Mouse (Mus musculus): Measurements from ENCODE around the gene Hist2h2bb. TPM values are rescaled to one million over a fixed set of nuclear protein-coding genes. Genes with fewer than 3 reads are reported as not detected.
"Not testable (repeated sequence)": the region's sequence is repeated elsewhere in the genome, so short reads cannot be mapped to it uniquely, and the experiment has no call there.

The Hist2h2bb gene
- 100 to 1,000 TPM; 371 to 420 TPM for total RNA-seq (2021)
- long read RNA-seq, experiment 1, result 0 reads
- long read RNA-seq, experiment 2, result 0 reads

- peak; percentile 68 for DNase-seq
Measured at GRCm38 (mm10) chr3:96269511-96270474, at the start of gene Hist2h2bb. TSS of gene Hist2h2bb (plus strand) at chr3:96269752.

DNA sequence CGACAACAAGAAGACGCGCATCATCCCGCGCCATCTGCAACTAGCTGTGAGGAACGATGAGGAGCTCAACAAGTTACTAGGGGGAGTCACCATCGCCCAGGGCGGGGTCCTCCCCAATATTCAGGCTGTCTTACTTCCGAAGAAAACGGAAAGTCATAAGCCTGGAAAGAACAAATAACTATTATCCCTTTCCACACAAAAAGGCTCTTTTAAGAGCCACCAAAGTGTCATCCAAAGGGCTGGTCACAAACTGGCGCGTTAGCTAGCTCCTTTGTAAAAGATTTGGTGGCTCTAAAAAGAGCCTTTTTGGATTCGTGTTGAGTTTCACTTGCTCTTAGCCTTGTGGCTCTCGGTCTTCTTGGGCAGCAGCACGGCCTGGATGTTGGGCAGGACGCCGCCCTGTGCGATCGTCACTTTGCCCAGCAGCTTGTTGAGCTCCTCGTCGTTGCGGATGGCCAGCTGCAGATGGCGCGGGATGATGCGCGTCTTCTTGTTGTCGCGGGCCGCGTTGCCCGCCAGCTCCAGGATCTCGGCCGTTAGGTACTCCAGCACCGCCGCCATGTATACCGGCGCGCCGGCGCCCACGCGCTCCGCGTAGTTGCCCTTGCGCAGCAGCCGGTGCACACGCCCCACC lies 49.3 kb upstream of the Hist2h2bb start:
- DNase-seq, result not testable (repeated sequence)

DNA sequence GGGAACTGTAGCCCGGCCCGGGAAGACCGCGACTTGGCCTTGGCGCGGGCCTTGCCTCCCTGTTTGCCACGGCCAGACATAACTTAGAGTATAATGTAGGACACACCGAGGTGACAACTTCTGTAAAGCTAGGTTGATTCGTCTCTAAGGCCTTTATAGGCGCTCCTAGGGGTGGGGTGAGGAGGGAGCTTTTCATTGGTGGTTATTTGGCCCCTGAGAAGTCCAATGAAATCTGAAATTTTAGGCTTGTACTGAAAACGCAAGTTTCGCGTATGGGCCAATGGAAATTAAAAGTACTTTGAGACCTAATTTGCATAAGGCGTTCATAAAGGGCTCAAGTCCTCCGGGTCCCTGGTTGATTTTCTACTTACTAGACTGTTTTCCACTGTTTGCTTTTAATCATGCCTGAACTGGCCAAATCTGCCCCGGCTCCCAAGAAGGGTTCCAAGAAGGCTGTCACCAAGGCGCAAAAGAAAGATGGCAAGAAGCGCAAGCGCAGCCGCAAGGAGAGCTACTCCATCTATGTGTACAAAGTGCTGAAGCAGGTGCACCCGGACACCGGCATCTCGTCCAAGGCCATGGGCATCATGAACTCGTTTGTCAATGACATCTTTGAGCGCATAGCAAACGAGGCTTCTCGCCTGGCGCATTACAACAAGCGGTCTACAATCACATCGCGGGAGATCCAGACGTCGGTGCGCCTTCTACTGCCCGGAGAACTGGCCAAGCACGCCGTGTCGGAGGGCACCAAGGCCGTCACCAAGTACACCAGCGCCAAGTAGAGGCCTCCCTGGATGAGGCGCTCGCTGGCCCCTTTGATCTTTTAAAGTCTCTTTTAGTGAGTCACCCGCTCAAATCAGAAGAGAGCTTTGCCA lies 48.5 kb upstream of the Hist2h2bb start, which contains the start of the genes Hist2h2ac and Hist2h2be:
Gene Hist2h2ac (minus strand): TSS at position 116 of the 875 bp plus-strand sequence.
Gene Hist2h2be (plus strand): TSS at position 355 of the 875 bp plus-strand sequence.
- DNase-seq, result peak; percentile 48

DNA sequence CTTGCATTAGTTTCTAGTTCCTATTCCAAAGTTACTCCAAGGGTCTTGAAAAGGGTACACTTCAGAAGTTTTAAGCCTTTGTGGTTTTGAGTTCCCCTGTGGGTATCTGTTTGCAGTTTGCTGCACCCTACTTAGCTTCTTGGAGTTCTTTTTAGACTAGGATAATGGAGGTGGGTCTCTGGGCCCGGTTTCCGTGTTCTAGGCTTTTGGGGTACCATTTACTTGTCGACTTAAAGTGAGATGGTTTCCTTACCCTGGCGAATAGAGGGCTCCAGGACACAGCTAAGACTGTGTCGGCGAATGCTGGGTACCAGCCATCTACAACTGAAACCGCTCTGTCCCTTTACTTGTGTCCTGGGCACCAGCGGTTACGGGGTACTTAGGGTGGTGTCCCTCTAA lies 47.9 kb upstream of the Hist2h2bb start:
- no peak for DNase-seq

- no peak for DNase-seq
Measured at GRCm38 (mm10) chr3:96222774-96223173, 46.8 kb upstream of the Hist2h2bb start.

DNA sequence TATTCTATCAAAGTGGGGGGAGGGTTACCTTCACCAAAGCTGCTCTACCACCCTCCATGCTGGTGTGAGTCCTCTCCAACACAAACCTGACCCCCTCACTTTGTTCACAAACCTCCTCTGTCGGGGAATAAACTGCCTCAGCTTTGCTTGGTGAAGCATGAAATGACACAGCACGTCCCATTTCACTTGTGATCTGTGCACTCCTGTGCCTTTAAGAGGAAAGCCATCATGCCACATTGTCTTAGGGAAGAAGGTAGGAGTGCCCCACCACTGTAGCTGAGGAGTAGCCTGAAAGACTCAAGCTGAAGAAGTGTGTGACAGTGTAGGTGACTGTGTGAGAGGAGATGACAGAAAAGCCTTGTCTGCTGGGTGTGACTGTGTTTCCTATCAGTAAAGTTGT lies 44.1 kb upstream of the Hist2h2bb start:
- DNase-seq, result no peak

DNA sequence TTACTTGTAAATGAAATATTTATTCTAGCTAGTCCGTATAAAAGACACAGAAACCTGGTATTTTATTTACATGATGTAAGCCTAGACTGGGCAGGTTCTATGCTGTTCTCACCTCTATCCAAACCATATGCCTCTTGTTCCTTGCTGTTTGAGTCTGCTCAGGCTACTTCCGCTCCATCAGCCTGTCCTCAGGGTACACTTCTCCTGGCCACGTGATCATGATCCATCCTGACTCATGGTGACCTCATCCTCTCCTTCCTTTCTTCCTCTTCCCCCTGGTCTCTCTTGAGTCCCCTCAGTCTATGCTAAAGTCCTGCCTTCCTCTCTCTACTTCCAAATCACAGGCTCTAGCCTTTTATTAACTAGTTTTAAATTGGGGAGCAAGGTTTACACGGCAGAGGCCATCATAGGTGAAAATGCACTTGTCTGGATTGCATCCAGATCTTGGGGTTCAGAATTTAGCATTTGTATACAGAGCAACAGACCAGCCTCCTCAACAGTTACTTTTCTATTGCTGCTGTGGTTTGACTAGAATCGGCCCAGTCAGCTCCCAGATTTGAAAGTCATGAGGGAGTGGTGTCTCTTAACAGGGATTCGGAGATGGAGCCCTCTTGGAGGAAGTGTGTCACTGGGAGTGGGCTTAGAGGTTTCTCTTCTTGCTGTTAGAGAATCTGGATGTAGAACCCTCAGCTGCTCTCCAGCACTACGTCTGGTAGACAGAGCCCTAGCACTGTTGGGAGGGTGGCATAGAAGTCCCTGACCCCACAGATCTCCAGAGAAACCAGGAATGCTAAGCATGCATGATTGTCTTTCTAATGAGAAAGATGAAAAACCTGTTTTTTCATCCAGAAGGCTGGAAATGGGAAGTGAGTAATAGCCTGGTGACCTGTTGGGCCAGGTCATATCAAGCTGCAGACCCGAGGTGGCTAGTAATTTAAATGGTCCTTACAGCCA lies 42.6 kb upstream of the Hist2h2bb start:
- DNase-seq, result no peak

DNA sequence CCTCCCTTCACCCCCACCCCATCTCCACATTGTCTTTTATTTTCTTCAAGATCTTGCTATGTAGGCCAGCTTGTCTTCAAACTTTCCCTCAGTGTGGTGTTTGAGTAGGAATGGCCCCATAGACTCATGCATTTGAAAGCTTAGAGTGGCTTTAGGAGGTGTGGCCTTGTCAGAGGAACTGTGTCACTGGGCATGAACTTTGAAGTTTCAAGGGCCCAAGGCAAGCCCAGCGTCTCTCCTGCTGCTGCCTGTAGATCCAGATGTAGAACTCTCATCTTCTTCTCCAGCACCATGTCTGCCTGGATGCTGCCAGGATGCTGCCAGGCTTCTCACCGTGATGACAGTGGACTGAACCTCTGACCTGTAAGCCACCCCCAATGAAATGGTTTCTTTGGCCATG lies 40.7 kb upstream of the Hist2h2bb start:
- no peak for DNase-seq

- DNase-seq, result no peak
Measured at GRCm38 (mm10) chr3:96230404-96230803, 39.1 kb upstream of the Hist2h2bb start.

DNA sequence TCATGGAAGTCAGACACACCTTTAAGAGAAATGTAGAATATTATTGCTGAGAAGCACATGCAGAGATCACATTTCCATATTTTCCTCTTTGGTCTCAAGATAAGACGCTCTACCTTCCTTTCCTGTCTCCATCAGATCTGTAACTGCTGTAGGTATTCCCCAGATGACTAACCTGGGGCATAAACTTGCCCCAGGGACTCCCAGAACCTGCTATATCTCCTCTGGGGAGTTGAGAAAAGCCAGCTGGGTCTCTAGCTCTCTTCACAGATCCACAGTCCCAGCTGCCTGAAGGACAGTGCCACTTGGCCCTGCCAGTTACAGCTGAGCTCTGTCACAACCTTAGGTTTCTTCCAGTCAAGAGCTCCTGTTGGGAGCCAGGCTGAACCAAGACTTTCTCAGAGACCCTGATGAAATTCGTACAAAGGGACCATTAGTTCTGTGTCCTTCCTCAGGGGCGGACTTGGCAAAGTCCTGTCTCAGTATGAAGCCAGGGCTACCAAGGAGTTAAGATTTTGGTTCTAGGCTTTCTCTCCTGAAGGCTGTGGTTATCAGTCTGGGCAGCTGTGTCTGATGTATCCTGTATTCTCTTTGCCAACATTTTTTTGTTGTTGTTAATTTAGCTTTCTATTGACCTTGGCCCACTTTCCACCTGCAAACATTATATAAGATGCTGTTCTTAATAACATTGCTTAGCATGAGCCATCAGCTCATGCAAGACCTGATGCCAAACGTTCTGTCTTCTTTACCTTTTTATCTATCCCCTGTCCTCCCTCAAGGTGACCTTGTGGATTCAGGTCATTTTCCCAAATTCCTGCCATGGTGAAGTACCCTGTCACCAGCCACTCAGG lies 38.4 kb upstream of the Hist2h2bb start:
- DNase-seq, result no peak

DNA sequence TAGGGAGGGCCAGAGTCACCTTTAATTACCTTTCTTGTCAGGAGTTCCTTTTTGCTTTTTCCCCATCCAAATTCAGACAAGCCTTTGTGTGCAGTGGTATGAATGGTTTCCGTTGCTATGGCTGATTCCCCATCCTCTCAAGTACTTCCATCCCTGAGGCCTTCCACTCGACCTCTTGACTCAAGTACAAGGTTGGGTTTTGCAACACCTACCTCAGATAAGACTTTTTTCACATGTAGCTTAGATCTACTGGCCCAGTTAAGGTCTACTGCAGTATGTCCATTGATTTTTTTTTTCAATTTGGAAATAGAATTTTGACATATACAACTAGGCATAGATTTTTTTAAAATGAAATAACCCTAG lies 37.8 kb upstream of the Hist2h2bb start:
- DNase-seq, result no peak

DNA sequence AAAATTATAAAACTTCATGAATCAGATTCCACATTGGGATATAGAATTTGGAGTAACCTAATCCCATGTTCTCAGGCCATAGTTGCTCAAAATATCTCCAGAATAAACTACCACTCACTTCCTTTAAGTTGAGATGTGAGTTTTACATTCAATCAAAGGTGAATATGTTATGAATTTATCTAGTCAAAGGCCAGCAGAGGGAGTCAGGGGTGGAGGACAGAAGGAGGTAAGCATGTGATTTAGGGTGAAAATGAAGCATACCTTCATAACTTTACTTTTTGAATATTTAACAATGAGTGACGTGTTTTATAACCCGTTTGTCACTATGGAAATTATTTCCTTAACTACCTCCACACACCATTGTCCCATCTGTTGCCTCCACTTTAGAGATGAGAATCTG lies 34.6 kb upstream of the Hist2h2bb start:
- DNase-seq, result no peak

- DNase-seq, result no peak
Measured at GRCm38 (mm10) chr3:96235836-96236235, 33.7 kb upstream of the Hist2h2bb start.

DNA sequence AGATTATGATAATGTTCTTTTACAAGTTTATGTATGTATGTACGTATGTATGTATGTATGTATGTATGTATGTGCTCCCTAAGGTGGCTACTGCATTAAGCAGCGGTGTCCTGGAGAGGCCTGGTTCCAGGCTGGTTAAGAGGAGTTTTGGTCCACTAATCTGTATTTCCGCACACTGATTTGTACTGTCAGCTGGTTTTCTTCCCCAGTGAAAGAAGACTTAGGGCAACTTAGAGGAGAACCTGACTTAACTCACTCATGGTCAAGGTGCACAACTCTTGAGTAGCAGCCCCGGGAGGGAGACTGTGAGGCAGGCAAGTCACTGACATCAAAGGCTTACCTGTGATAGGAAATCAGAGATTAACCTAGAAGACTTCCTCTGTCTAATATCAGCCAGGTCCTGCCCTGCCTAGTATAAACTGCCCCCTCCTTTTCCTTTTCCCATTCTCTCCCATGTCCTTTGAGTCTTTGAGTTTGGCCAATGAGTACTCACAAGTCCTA lies 32.7 kb upstream of the Hist2h2bb start:
- DNase-seq, result no peak

GRCm38 (mm10) chr3:96237335-96237903 lies 32.1 kb upstream of the Hist2h2bb start:
- DNase-seq, result no peak

DNA sequence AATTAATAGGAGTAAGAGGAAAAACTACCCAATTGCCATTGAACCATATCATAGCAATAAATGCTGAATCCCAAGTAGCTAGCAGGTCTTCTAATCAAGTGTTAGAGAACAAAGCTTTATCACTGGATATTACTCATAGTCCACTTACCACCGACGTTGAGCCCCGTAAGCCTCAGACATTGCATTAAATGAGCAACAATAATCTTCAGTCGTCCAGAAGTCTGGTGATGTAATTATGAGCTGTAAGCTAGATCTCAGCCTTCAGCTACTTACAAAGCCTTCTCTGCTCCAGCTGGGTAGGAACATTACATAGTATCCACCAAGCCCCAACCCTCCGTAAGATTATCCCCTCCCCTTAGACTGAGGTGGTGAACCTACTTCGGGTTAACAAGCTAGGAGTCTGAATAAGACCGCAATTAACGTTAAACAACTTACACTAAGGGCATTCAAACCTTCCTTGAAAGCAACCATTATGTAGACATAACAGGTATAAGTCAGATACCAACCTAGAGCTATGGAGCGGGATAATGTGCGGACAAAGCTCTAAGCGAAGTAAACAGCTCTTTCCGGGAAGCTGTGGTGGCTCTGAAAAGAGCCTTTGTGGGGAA lies 31.5 kb upstream of the Hist2h2bb start:
- DNase-seq, result no peak

DNA sequence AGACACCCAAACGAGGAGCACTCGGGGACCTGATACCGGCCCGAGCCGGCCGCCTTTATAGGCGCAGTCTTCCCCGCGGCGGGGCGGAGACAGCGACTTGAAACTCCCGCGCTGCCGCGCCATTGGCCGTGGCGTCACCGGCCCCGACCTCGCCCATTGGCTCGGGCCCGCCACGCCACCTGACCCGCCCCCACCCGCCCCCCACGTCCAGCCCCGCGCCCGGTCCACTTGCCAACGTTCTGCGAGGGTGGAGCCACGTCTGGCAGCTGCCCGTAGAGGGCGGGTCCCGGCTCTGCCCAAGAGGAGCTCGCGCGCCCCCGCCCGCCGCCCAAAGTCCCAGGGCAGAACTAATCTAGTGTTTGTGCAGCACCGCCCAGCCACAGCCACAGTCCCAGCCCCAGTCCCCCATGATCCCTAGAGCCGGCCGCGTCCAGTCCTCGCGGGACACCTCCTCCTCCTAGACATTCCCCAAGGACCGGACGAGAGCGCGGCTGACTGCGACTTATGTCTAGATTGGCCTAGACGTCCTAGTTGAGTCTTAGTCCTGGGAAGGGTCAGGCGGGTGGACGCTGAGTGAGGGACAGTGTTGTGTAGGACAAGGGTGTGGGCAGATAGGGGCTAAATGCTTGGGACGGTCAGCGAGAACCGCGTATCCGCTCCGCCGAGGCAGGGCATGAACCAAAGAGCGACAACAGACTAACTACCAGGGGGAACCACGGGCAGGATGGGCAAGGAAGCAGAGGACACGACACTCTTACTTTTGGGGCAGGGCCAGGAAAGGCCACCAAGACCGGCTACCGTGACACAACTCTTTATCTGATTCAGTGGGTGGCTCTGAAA lies 30.4 kb upstream of the Hist2h2bb start, which contains the start of gene Hist2h3c2:
Gene Hist2h3c2 (minus strand): TSS at position 174 of the 840 bp plus-strand sequence.
- DNase-seq, result peak; percentile 27

Data from gastrocnemius, postnatal 10 days (tissue).